Mouse (Mus musculus): ENCODE results near the gene Gm28053.

Gene Gm28053

GRCm38 (mm10) chr6:48692962-48693361 is 25.4 kb upstream of the Gm28053 start:
- no peak for DNase-seq (ENCODE audit: low read depth)

GRCm38 (mm10) chr6:48696830-48697554 is 21.4 kb upstream of the Gm28053 start:
- no peak for DNase-seq (ENCODE audit: low read depth)

GRCm38 (mm10) chr6:48697555-48697930 is 20.9 kb upstream of the Gm28053 start:
- DNase-seq (ENCODE audit: low read depth): no peak

- DNase-seq (ENCODE audit: low read depth): no peak
Measured at GRCm38 (mm10) chr6:48698066-48698856, 20.1 kb upstream of the Gm28053 start.

GRCm38 (mm10) chr6:48698888-48699287 is 19.5 kb upstream of the Gm28053 start:
- DNase-seq (ENCODE audit: low read depth): no peak

GRCm38 (mm10) chr6:48700251-48701075 is 17.9 kb upstream of the Gm28053 start:
- no peak for DNase-seq (ENCODE audit: low read depth)

GRCm38 (mm10) chr6:48702146-48702545 is 16.3 kb upstream of the Gm28053 start:
- DNase-seq (ENCODE audit: low read depth): no peak

- DNase-seq (ENCODE audit: low read depth): no peak
Measured at GRCm38 (mm10) chr6:48702601-48703000, 15.8 kb upstream of the Gm28053 start.

GRCm38 (mm10) chr6:48704146-48704545 is 14.3 kb upstream of the Gm28053 start:
- DNase-seq (ENCODE audit: low read depth): no peak

GRCm38 (mm10) chr6:48706130-48706529 is 12.3 kb upstream of the Gm28053 start:
- no peak for DNase-seq (ENCODE audit: low read depth)

GRCm38 (mm10) chr6:48720326-48720725 is 1.9 kb downstream of the Gm28053 start:
- no peak for DNase-seq (ENCODE audit: low read depth)

- DNase-seq (ENCODE audit: low read depth): no peak
Measured at GRCm38 (mm10) chr6:48723468-48723867, 5.1 kb downstream of the Gm28053 start.

- no peak for DNase-seq (ENCODE audit: low read depth)
Measured at GRCm38 (mm10) chr6:48725476-48725875, 7.1 kb downstream of the Gm28053 start.

- DNase-seq (ENCODE audit: low read depth): no peak
Measured at GRCm38 (mm10) chr6:48727761-48728160, 9.4 kb downstream of the Gm28053 start.

GRCm38 (mm10) chr6:48732864-48733304 is 14.5 kb downstream of the Gm28053 start:
- DNase-seq (ENCODE audit: low read depth): no peak

GRCm38 (mm10) chr6:48733660-48734059 is 15.3 kb downstream of the Gm28053 start:
- no peak for DNase-seq (ENCODE audit: low read depth)

- no peak for DNase-seq (ENCODE audit: low read depth)
Measured at GRCm38 (mm10) chr6:48737053-48737452, 18.6 kb downstream of the Gm28053 start.

- no peak for DNase-seq (ENCODE audit: low read depth)
Measured at GRCm38 (mm10) chr6:48737688-48738087, 19.3 kb downstream of the Gm28053 start.

GRCm38 (mm10) chr6:48738961-48739779 is 20.8 kb downstream of the Gm28053 start, which contains the start of gene Gimap1:
Gene Gimap1, plus strand, starts transcription at chr6:48739054.
- no peak for DNase-seq (ENCODE audit: low read depth)

GRCm38 (mm10) chr6:48739780-48740055 is 21.3 kb downstream of the Gm28053 start:
- no peak for DNase-seq (ENCODE audit: low read depth)

- no peak for DNase-seq (ENCODE audit: low read depth)
Measured at GRCm38 (mm10) chr6:48740501-48741169, 22.2 kb downstream of the Gm28053 start.
